Mouse (Mus musculus) cerebellum, adult 2 months (tissue): ENCODE measurements around the gene Nfkbil1.

Experiments
- CTCF ChIP-seq: fragments of 200-500 bp; IDR thresholded peaks from 2 replicates; pipeline ENCODE4 v1.5.1; 2011; ENCODE audit warnings: low read depth, mild to moderate bottlenecking, control low read depth, low read length, moderate library complexity, borderline replicate concordance; ENCODE audit not compliant: insufficient read depth
- POLR2A ChIP-seq: fragments of 200-500 bp; IDR thresholded peaks from 2 replicates; pipeline ENCODE4 v1.6.1; 2011; ENCODE audit warnings: low read length, control low read depth, borderline replicate concordance; ENCODE audit not compliant: insufficient read depth

GRCm38 (mm10) chr17:35187959-35188610 lies 47.5 kb downstream of the Nfkbil1 start, which contains the start of gene Lst1:
- TF ChIP-seq CTCF (no peak), POLR2A (no peak)
